Mouse (Mus musculus): Measurements from ENCODE around the gene Egfr. TPM values are rescaled to one million over a fixed set of nuclear protein-coding genes. Genes with fewer than 3 reads are reported as not detected.

Egfr gene
- polyA plus RNA-seq, 2 experiments from 2014 or later, result 0.13 TPM; not detected in 1

DNA sequence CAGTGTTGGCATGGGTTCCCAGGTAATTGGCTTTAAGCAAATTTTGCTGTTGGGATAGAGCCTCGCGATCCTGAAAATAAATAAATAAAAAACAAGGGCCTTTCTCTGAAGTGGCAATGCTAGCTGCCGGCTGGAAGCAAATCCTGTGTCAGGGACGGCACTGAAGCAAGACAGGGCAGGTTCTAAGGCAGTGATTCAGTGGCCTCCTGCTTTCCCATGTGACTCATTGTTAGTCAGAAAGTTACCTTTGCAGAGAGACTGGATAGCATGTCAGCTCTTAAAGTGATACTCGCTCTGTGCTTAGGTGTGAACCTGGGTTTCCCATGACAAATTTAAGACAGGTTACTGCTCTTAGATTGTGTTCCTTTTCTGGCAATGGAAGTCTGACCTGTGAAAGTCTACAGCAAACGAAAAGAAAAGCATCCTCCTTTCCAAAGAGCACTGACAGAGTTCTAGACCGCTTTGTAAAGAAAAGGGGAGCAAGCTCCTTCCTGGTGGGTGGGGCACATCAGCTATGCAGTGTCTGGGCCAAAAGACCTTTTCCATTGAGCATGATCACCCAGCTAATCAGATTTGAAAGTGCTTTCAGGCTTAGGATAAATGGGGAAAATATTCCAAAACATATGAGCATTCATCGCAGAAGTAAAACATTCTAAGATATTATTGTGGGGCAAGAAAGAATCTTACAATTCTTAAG, 78.7 kb downstream of the Egfr start:
- ATAC-seq, result no peak

DNA sequence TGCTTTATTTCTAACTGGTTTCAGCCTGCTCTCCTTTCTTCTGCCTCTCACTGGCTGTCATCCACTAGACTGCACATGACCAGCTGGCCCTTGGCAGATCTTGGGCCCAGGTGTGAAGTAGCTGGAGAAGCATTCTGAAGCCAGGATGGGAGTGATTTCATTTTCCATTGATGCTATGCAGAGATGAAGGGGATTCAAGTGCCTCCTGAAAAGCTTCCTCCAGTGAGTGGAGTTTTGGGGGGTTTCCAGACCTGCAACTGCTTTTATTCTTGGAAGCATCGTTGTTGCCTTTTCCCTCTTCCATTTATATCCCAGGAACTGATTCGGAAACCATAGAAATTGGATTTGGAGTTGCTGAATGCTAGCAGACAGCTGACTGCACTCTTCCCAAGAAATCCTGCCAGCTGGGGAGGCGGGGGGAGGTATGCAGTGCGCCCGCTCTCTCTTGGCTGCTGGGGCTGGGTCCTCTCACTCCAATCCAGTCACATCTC, 80.0 kb downstream of the Egfr start:
- ATAC-seq, result no peak

DNA sequence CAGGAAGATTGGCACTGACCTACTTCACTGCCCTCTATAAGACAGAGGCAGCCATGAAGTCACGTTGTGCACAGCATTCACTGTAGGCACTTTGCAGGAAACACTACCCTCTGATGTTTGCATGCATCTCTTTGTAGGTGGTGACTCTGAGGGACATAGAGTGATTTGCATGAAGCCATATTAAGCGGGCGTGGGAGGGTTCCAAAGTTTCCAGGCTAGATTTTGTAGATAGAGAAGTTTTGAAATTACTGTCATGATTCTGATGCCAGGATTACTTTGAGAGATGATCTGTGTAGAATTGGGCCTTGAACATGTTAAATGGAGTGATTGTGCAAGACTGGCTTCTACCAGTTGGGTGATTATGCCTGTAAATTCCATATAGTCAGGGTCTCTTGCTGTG, 86.8 kb downstream of the Egfr start:
- ATAC-seq, result no peak

DNA sequence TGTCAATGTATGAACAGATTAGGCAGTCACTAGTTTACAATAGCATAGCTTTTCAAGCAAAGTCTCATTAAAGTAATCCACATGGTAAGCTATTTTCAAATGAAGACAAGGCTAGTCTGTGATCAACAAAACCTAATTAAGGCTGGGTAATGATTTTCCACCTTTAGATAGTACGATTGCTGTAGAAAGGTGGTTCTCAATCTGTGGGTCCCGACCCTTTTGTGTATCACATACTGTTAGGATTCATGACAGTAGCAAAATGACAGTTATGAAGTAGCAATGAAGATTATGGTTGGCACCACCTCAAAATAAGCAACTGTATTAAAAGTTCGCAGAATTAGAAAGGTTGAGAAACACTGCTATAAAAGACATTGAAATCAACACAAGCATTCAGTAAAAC, 90.9 kb downstream of the Egfr start:
- no peak for ATAC-seq

DNA sequence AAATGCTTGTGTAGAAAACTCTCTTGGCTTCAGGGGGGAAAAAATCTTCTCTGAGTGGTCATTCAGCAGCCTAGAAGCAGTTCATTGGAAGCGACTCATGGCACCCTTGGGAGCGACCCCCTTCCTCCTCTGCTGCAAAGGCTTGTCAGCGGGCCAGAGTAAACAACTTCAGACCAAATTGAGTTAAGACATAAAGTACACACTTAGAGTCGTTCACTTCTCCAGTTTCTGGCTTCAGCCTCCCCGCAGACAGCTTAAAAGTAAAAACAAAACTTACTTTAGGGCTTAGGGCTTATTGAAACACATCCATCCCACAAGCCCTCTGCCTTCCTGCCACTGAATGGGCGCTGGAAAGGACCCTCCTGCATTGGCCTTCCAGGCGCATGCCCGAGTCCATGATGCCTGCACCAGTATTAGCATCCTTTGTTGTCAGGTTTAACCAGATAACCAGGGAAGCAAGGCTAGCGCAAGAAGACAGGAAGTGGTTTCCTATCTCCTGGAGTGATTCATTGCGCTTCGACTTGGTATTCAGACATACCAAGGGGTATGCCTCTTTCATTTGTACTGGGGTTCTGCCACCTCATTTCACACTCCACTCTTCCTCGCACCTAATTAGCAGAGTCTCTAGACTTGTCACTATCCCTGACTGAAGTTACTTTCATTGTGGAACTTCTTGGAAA, 92.0 kb downstream of the Egfr start:
- no peak for ATAC-seq

DNA sequence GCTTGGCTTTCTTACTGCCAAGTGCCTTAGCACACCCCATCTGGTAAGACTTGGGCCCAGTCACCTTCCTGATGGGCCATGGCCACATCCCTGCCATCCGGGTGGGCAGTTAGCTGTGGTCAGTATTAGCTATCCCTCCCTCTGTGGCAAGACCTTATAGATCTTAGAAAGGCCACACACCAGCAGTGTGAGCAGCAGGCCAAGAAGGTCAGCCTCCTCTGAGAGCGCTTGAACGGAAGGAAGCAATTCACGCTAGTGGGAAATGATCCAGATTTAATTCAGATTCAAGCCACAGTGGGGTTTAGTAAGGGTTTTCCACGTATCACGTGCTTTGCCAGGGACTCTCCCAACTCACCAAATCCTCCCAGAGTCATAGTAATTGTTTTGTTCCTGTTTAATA, 96.9 kb downstream of the Egfr start:
- no peak for ATAC-seq

DNA sequence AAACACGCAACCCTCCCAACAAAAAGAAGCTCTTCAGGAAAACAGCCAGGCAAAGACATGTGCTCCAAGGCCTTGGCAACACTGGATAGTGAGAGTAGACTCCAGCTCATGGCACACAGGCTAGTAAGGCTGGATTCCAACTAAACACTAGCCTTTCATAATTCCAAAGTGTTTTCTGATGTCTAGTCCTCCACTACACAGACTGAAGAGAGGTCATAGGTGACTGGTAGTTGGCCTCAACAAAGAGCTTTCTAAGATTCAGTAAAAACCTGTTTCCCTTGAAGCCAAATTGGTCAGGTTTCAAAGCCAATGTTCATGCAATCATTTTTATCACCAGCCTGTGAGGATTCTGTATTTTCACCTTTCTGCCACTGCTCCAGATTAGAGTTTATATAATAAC, 99.4 kb downstream of the Egfr start:
- no peak for ATAC-seq

DNA sequence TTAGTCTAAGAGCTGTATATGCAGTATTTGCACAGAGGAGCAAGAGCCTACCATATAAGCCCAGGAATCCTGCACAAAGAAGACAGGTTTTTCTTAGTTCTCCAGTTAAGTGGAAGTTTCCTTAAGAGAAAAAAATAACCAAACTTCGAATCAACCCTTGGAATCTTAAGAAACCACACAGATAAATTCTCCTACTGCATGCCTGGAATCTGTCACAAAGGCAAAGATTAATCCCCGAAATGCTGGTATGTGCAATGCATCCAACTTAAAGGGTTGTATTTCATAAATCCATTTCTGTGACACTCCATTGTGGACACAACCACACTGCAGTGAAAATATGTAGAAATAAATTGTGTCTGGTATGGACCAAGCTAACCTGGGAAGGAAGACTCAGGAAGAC, 102.1 kb downstream of the Egfr start:
- no peak for ATAC-seq

DNA sequence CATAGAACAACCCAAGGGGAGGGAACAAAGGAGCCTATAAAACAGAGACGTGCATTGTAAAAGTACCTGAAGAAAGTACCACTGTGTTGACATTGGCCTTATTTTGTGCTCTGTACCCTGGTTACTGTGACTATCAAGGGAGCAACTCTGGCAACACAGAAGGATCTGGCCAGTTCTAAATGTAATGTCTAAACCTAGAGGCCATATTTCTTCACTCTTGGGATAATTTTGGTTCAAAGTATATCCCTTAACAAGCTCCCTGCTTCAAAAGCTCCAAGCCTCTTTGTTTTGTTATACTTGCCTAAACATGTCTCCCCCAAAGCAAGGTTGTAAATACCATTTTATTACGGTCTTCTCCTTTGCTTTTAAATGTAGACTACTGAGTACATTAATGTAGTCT, 105.3 kb downstream of the Egfr start:
- ATAC-seq, result no peak

DNA sequence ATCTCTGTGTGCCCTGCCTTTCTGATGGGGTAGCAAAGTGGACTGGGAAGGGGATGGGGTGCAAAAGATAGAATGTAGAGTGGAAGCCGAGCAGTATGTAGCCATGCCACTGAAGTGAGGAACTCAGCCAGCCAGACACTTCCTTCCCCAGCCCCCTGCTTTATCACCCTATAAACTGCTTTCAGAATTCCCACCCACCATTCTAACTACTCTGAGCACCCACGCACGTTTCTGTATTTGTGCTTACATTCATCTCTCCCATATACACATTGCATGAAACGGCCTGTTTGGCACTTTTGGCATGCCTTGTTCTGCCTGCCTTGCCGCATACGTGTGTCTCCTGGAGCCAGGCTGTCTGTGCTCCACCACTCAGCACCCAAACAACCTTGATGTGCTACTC, 109.0 kb downstream of the Egfr start:
- ATAC-seq, result no peak

DNA sequence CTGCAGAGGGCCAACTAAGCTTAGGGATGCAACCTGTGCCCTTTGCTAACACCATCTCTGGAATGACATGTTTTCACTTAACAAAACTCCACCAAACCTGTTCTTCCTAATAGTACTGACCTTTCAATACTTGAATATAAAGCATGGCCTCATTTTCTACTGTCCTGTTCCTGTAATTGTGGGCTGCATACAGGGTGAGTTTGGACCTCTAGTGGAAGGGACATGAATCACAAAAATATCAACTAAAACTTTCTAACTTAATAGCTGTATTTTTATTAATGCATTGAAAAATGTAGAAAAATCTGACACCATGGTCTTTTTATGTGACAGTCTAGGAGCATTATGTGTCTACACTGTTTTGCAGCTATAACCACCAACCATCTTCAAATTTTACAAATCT, 111.5 kb downstream of the Egfr start:
- ATAC-seq, result no peak

DNA sequence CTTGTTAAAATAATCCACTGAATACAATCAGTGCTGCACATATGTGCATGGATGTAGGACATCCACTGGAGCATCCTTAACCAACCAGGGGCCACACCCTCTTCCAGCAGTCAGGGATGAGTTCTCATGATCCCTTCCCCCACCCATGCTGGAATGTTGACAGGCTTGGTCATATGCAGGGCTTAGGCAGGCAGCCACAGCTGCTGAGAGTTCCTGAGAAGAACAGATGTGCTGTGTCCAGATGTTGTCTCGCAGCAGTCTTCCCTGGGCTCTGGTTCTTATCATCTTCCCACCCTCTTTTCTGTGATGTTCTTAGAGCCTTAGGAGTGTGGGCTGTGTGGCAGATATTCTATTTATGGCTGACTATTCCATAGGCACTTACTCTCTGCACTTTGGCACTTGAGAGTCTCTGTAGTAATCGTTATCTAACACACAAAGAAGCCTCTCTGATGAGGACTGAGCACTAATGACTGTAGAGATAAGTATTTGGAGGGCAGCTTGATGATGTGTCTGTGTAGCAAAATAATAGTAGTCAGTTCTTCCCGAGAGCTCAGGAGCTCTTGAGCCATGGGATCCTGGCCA, 113.1 kb downstream of the Egfr start:
- no peak for ATAC-seq

DNA sequence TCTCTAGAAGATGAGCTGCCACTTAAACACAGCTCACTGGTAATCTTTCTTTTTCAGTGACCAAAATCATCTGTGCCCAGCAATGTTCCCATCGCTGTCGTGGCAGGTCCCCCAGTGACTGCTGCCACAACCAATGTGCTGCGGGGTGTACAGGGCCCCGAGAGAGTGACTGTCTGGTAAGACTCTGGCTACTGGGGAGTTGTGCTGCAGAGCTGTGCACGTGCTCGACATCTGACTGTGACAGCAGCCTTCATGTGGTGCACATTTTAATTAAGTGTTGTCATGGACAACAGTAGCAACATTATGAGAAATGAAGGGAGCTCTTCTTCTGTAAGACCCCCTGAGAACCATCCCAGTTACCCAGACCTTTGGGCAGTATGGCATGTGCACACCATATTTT, 116.0 kb downstream of the Egfr start:
- no peak for ATAC-seq

DNA sequence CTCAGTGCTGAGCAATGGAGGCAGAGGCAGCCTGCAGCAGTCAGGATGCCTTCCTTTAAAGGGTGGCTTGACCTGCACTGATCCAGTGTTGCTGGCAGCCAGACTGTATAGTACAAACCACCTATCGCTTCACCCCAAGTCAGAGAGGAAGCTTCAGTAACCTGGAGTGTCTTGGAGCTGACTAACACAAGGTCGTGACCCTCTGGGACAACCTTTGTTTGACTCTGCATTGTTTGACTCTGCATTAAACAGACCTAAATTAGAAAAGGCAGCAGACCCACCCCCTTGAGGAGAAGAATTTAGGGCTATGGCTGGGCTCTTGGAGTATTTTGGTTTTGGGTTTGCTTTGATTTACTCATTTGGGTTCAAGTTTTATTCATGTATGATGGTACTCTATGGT, 117.5 kb downstream of the Egfr start:
- no peak for ATAC-seq

DNA sequence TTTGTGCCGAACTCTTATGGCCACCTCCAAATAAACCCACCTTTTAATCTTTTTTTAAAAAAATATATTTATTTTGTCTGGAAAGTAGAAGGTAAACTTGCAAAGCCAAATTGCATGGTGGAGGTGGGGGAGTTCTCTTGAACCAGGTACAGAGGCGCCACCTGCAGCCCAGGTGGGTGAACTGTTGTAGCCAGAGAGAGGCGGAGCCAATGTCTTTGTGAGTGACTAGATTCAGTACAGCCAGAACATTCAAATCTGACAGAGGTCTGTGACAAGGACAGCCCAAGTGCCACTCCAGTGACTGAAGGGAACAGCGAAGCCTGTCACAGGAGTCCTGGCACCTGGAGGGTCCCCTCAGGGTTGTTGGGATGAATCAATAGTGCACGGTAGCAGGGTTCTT, 119.1 kb downstream of the Egfr start:
- peak; percentile 89 for ATAC-seq

DNA sequence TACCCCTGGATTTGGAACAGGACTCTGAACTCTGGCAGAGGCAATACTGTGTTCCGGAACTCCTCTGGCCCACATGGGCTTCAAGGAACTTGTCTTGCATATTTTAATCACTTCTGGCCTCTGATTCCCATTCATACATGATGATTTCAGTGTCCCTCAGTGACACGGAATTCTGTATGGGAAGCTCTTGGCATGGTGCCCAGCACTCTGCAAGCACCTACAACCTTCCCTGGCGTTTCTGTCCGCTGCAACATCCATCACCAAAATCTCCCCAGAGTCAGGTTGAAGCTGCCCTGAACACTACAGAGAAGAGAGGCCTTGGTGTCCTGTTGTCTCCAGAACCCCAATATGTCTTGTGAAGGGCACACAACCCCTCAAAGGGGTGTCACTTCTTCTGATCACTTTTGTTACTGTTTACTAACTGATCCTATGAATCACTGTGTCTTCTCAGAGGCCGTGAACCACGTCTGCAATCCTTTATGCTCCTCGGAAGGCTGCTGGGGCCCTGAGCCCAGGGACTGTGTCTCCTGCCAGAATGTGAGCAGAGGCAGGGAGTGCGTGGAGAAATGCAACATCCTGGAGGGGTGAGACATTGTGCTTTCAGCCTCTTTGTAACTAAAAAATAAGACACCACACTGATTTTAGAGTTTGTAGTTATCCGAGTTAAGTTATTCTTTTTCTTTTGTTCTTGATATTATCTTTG, 125.8 kb downstream of the Egfr start:
- no peak for ATAC-seq

DNA sequence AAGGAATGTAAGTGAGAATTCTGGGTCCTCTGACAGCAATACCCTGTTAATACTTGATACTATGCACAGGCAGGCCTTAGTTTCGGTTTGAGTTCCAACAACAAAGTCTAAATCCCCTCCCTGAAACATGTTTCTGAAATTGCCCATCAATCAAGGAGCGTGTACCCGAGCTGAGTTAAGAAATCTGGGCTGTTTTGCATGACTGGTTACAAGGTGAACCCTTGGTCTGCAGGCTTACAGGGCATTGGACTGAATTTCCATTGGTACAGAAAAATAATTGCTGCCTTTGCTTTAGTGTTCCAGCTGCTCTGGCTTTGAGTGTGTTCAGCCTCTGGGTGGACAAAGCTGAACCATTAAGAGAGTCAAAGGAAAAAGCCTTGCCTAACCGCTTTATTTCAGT, 129.9 kb downstream of the Egfr start:
- no peak for ATAC-seq

DNA sequence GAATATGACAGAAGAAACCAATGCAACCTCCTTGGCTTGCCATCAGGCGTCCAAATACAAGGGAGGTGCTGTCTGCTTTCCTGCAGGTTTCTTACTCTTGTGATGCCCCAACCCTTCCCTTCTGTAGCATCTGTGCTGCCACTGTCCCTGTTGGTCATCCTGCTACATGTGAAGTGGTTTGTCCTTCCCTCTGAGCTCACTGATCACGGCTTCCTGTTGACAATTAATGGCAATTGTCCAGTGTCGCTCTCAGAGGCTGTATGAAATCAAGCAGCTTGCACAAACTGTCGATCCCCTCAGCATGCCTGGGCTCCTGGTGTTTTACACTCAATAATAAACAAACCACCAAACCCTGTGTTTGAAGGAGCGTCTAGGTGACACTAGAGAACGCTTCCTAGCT, 134.1 kb downstream of the Egfr start:
- ATAC-seq, result no peak

DNA sequence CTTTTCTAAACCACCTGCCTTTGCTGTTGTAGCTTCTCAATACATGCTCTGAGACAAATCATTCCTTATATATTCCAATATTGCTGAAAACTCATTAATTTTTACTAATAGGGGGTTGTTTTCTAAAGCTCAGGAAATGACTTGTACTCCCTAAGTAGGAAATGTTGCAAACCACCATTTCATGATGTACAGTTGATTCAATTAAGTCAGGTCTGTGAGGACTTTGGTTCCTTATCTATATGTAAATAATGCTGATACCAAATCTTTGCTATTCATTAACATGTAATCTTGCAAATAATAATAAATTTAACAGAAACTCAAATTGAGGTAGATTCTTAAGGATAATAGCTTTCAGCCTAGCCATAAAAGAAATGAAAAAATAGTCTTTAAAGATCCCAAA, 136.1 kb downstream of the Egfr start:
- ATAC-seq, result no peak

DNA sequence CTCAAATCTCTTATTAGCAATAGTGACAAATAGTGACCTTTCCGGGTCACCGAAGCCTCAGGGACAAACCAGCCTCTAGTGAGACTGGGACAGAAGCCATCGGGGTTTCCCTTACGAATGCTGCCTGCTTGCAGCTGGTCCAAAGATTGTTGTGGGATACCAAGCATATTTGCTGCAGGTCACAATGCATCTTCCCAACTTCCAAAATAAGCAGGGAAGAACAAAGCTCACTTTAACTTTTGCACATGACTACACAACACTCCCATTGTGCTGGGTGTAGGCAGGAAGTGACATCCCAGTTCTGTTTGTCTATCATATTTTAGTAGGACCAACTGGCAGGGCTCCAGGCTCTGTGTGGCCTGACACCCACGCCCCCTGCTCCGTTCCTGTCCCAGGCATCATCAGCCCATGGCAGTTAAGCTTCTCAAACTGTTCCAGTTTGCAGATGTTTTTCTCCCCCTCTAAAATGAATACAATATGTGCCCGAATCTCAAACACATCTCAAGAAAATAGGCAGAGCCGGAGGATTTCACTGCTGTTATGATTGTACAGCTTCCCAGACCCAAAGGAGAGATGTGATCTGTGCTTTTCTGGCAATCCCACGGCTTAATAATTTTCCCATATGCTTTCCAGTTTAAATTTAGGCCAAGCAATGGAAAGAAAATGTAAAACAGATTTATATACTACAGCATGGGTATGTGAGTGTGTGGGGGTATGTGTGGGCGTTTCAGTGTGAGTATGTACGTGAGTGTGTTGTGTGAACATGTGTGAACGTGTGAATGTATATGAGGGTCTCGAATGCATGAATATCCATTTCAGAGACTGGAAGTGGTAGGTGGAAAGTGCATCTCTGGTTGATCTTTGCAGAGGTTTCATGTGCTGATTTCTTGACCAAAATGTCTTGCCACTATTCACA, 143.7 kb downstream of the Egfr start:
- no peak for ATAC-seq

DNA sequence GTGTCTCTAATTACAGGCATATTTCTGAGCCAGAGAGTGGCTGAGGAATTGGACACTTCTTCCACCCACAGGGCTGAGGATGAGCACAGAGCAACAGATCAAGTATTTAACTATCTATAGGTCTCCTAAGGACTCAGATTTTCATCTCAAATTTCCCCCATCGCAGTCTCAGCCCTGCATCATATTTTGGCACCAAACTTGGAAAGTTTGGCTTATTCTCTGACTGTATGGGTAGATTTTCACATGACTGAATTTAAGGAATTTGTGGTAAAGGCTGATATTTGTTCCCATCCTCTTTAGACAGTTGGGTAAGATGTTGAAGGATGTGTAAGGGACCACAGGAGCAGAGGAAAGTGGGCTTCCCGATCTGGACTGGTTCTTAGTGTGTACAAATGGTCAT, 145.7 kb downstream of the Egfr start:
- ATAC-seq, result no peak

DNA sequence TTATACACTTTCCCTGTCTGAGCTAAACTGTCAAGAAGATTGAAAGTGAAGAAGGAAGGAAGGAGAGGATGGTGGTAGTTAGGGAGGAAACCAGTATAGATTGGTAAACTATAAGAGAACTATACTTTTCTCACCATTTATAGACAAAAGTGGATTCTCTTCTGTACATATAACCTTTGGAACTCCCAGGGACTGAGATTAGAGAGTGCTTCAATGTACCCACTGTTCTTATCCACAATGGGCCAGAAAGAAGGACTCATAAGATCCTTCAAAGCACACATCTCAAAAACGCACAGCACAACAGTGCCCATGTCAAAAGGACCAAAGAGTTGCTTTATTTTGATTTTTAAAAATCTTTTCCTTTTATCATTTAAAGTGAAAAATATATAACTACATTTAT, 148.2 kb downstream of the Egfr start:
- no peak for ATAC-seq

Measured in activated CD4-positive, CD25-positive, alpha-beta regulatory T cell, adult 4 months (primary cell).